Mouse (Mus musculus): ENCODE data around the gene Rbm28.

DNA sequence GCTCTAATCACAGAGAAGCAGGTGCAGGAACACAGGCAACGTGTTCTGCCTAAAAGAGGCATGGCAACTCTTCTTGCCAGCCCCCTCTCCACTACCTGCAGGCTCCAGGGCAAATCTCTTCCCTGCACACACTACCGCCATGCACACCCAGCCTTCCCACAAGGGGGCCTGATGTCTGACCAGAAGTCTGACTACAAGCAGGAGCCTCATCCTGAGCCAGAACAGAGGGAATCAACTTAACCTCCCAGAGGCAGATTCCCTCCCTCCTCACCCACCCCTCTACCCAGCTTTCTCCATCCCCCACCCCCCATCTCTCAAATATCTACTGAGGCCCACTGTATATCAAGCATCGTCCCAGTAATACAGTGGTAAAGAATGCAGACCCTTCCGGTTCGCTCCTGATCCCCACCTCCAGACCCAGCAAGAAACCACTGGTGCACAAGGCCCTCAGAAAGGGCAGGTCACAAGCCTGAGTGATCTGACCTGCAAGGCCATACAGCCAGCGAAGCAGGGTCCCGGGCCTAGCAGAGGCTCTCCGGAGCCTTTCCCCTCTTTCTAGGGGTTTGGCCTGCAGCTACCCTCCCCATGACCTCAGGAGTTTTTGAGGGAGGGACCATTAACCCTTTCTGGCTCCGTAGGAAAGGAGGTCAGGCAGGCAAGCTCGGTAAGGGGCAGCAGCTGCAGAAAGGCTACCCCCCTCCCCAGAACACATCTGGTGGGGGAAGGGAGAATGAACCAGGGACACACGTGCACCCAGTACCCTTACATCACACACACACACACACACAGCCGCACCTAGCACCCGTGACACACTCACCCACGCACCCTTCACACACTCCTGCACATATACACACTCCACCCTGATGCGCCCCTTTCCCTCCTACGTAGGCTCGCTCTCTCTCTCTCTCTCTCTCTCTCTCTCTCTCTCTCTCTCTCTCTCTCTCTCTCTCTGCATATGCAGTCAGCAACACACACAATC lies 13.4 kb upstream of the Rbm28 start:
- no peak for TF ChIP-seq CTCF (IDR thresholded peaks at IDR 0.05; ENCODE audit: low read depth, low read length)
- TF ChIP-seq POLR2A (IDR thresholded peaks at IDR 0.05; ENCODE audit: extremely low read depth, insufficient read depth, low read length), result no peak
